Mouse (Mus musculus) stomach, postnatal 0 days (tissue): Measurements from ENCODE around the gene Trim28. TPM values are rescaled to one million over a fixed set of nuclear protein-coding genes. Genes with fewer than 3 reads are reported as not detected.

Experiments
- ATAC-seq: fragments of 200-750 bp; cut with Nextera tagmentation; 2 replicates; pipeline ENCODE4 v1.8.0; 2017; ENCODE audit not compliant: low FRiP score, low TSS enrichment
- DNase-seq: peaks from one replicate; pipeline ENCODE4 v3.0.0-alpha.2; 2016; ENCODE audit warnings: low spot score
- H3K27ac ChIP-seq: fragments of 300-500 bp; sonication (generic); replicated peaks from 2 replicates; pipeline ENCODE4 v1.5.1; 2014; ENCODE audit warnings: mild to moderate bottlenecking, control low read depth
- H3K27me3 ChIP-seq: fragments of 300-500 bp; sonication (generic); 2 replicates; pipeline ENCODE4 v1.6.1; 2014; ENCODE audit warnings: low read length; ENCODE audit not compliant: control insufficient read depth, insufficient read depth
- H3K36me3 ChIP-seq: fragments of 300-500 bp; sonication (generic); 2 replicates; pipeline ENCODE4 v1.6.1; 2014; ENCODE audit warnings: low read length, mixed read lengths; ENCODE audit not compliant: control insufficient read depth, insufficient read depth
- H3K4me1 ChIP-seq: fragments of 300-500 bp; sonication (generic); replicated peaks from 2 replicates; pipeline ENCODE4 v1.6.1; 2014; ENCODE audit warnings: antibody characterized with exemption; ENCODE audit not compliant: control insufficient read depth, insufficient read depth
- H3K4me2 ChIP-seq: fragments of 300-500 bp; sonication (generic); replicated peaks from 2 replicates; pipeline ENCODE4 v1.6.1; 2014; ENCODE audit warnings: low read depth, mild to moderate bottlenecking, control low read depth, moderate library complexity
- H3K4me3 ChIP-seq: fragments of 300-500 bp; sonication (generic); 2 replicates; pipeline ENCODE4 v1.5.1; 2014; ENCODE audit warnings: low read depth, low read length, control low read depth
- H3K9ac ChIP-seq: fragments of 300-500 bp; sonication (generic); 2 replicates; pipeline ENCODE4 v1.6.1; 2014; ENCODE audit warnings: mild to moderate bottlenecking, low read length, control low read depth, mixed read lengths
- H3K9me3 ChIP-seq: fragments of 300-500 bp; sonication (generic); 2 replicates; pipeline ENCODE4 v1.6.1; 2016; ENCODE audit warnings: low read length; ENCODE audit not compliant: control insufficient read depth
- CTCF ChIP-seq: IDR thresholded peaks from 2 replicates; pipeline ENCODE4 v1.5.1; 2016; ENCODE audit warnings: antibody characterized with exemption, low read depth, mild to moderate bottlenecking, moderate library complexity
- EP300 ChIP-seq: optimal IDR thresholded peaks from 2 replicates; pipeline ENCODE3; 2016; ENCODE audit warnings: antibody characterized with exemption
- WGBS: fragments of 180-500 bp; shearing (Covaris S2); extraction: QIAGEN DNeasy Blood & Tissue Kit; methylation state at CpG from one replicate; pipeline ENCODE4 v1.1.7; 2014; 5-methylcytosine and 5-hydroxymethylcytosine counted together
- polyA plus RNA-seq: library from polyadenylated mRNA; unstranded; fragments of >200 nt; fragmentation: Nextera tagmentation; extraction: Ambion mirVana; gene quantifications from 2 replicates; pipeline ENCODE4 v1.2.1, GENCODE M21; 2015

The Trim28 gene
- polyA plus RNA-seq = 93.7 and 105 TPM in 2 replicates

- H3K36me3 ChIP-seq = no peaks in the 10 kb centered on the region
- no peaks in the 10 kb centered on the region for H3K27me3 ChIP-seq
- DNase-seq = no peak
- no peak for ATAC-seq
- TF ChIP-seq EP300 = no peak
- no peak for TF ChIP-seq CTCF
- H3K27ac ChIP-seq = no peak within 1 kb of the TSS
- H3K4me3 ChIP-seq = no peak within 1 kb of the TSS
- WGBS = 80% methylated on average over 3 of the region's 3 CpGs
- no peak within 1 kb of the TSS for H3K4me2 ChIP-seq
- H3K9me3 ChIP-seq = no peaks in the 10 kb centered on the region
- H3K4me1 ChIP-seq = no peaks in the 10 kb centered on the region
- H3K9ac ChIP-seq = no peak within 1 kb of the TSS
These were observed at the start of gene Trim28 for GRCm38 (mm10) chr7:12998851-12999250. Trim28 (plus strand) TSS chr7:12999114.

GRCm38 (mm10) chr7:12949872-12950229, 49.1 kb upstream of the Trim28 start:
- peak overlapping the region; percentile 76 for H3K27ac ChIP-seq
- TF ChIP-seq CTCF (no peak), EP300 (no peak)
- no peaks in the 10 kb centered on the region for H3K36me3 ChIP-seq
- DNase-seq (no peak), ATAC-seq (peak; percentile 25)
- H3K27me3 ChIP-seq = no peaks in the 10 kb centered on the region
- peak overlapping the region; percentile 49 for H3K4me3 ChIP-seq
- H3K9me3 ChIP-seq = no peaks in the 10 kb centered on the region
- peaks cover 3% of the 10 kb centered on the region; the same call in 1 of the 2 replicates for H3K4me1 ChIP-seq
- peak overlapping the region; percentile 63 for H3K9ac ChIP-seq
- WGBS = 3% methylated on average over 16 of the region's 16 CpGs
- H3K4me2 ChIP-seq = peak overlapping the region; percentile 80

DNA sequence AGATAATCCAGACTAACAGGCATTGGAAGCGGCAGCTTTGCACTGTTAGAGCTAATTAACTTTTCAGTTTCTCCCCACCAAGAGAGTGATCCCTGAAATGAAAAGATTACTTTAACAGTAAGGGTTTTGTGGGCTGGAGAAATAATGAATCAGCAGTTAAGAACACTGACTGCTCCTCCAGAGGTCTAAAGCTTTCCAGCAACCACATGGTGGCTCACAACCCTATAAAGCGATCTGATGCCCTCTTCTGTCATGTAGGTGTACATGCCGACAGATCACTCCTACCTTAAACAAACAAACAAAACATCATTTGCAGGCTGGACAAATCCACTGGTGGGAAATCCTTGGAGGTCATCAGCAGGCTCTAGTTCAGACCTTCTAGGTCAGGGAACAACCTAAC, 44.0 kb upstream of the Trim28 start:
- peaks cover under 1% of the 10 kb centered on the region; the same call in 1 of the 2 replicates for H3K4me1 ChIP-seq
- H3K4me2 ChIP-seq = no peak overlapping the region
- TF ChIP-seq EP300 = no peak
- peak; percentile 47 for TF ChIP-seq CTCF
- 39% methylated on average over 3 of the region's 3 CpGs for WGBS
- ATAC-seq (no peak), DNase-seq (no peak)
- no peak overlapping the region for H3K9ac ChIP-seq
- no peaks in the 10 kb centered on the region for H3K36me3 ChIP-seq
- no peak overlapping the region for H3K27ac ChIP-seq
- no peak overlapping the region for H3K4me3 ChIP-seq
- no peaks in the 10 kb centered on the region for H3K9me3 ChIP-seq
- no peaks in the 10 kb centered on the region for H3K27me3 ChIP-seq

DNA sequence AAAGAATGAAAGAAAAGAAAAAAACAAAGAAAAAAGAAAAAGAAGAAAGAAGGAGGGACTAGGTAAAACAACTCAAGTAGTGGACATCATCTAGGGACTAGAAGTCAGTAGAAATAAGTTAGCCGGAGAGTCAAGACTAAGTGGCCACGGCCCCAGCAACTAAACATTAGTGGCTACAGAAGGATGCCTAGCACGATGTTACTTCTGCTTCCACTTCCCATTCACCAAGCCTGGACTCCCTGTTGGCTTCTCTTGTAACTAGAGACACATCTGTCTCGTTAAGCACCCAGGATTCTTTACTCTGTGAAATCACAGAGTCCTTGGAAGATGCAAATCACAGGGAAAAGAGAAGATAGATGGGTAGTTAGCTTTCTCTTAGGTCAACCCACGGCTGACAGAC, 41.4 kb upstream of the Trim28 start:
- Histone ChIP-seq H3K4me3 (no peak overlapping the region), H3K9me3 (no peaks in the 10 kb centered on the region), H3K27me3 (no peaks in the 10 kb centered on the region), H3K36me3 (no peaks in the 10 kb centered on the region), H3K9ac (no peak overlapping the region), H3K4me2 (no peak overlapping the region), H3K27ac (no peak overlapping the region), H3K4me1 (no peaks in the 10 kb centered on the region)
- DNase-seq = no peak
- WGBS = 69% methylated on average over 5 of the region's 5 CpGs
- ATAC-seq = no peak
- no peak for TF ChIP-seq CTCF
- no peak for TF ChIP-seq EP300

GRCm38 (mm10) chr7:12958948-12959347, 40.0 kb upstream of the Trim28 start:
- Histone ChIP-seq H3K27ac (no peak overlapping the region), H3K4me2 (no peak overlapping the region), H3K27me3 (no peaks in the 10 kb centered on the region), H3K4me1 (no peaks in the 10 kb centered on the region), H3K9ac (no peak overlapping the region), H3K9me3 (no peaks in the 10 kb centered on the region), H3K4me3 (no peak overlapping the region), H3K36me3 (no peaks in the 10 kb centered on the region)
- no peak for ATAC-seq
- no peak for TF ChIP-seq EP300
- no peak for TF ChIP-seq CTCF
- no peak for DNase-seq
- 71% methylated on average over 4 of the region's 4 CpGs for WGBS

DNA sequence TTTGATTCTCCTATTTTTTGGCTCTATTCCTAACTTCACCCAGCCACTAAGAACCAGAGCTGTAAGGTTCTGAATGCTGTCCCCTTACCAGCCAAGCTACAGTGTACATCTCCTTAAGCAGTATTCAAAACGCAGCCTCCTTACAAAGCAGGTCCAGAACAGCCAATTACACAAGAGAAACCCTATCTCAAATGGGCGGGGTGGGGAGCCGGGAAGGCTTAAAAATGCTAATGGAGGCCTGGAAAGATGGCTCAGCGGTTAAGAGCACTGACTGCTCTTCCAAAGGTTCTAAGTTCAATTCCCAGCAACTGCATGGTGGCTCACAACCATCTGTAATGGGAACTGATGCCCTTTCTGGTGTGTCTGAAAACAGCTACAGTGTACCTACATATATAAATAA, 39.2 kb upstream of the Trim28 start:
- H3K9ac ChIP-seq = no peak overlapping the region
- no peaks in the 10 kb centered on the region for H3K36me3 ChIP-seq
- no peak overlapping the region for H3K4me2 ChIP-seq
- H3K4me3 ChIP-seq = no peak overlapping the region
- TF ChIP-seq CTCF = no peak
- TF ChIP-seq EP300 = no peak
- H3K4me1 ChIP-seq = no peaks in the 10 kb centered on the region
- DNase-seq = no peak
- H3K27me3 ChIP-seq = no peaks in the 10 kb centered on the region
- H3K9me3 ChIP-seq = no peaks in the 10 kb centered on the region
- 27% methylated on average over 4 of the region's 4 CpGs for WGBS
- no peak for ATAC-seq
- H3K27ac ChIP-seq = no peak overlapping the region
